Mouse (Mus musculus): ENCODE data around the gene Pbx4. TPM values are rescaled to one million over a fixed set of nuclear protein-coding genes. Genes with fewer than 3 reads are reported as not detected.

The Pbx4 gene
- total RNA-seq, 2 experiments from 2014 or later, result 24.3 to 25.0 TPM

DNA sequence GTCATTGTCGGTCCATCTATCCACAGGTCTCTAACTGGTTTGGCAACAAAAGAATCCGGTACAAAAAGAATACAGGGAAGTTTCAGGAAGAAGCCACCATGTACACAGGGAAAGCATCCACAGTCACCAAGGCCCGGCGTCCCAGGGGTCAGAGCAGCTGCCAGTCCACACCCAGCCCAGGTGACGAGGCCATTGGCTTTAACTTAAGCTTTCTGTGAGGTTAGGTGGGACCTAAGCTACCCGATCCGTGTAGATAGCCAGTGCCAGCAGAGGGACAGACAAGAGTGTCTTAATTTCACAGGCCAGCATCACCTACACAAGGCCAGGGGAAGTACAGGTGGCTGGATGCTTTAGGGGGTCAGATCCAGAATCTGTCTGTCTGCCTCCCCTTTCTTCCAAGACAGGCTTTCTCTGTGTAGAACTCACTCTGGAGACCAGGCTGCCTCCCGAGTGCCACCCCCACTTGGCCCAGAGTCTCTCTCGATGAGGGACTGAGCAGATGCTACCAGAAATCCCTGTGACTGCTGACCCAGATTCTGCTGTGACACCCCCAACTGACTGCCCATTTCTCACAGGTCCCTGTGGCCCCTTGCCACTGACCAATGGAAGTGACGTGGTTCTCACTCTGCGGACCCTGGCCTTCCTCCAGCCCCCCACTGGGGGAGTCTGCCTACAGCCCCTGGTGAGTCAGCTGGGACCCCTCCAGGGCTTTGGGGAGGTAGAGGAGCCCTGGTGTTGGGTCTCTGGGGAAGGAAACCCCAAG is 37.9 kb downstream of the Pbx4 start:
- intact Hi-C loops (cut with DNase I), result no loop called here
- no peak for DNase-seq

DNA sequence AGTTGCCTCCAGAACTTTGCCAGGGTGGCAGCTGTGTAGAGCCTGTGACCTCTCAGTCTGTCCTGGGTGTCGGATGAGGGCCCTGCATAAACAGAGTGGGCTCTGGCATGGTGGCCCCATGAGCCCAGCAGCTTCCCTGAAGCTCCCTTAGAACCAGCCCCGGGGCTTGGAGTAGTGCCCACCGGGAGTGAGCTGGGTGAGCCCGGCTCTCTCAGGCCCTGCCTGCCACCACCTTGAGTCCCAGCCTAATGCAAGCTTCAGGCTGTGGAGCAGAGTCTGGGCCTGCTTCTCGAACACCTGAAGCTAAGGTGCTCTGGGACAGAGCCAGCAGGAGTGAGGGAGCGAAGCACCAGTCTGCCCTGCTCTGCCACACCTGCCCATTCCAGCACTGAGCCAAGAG is 38.6 kb downstream of the Pbx4 start:
- DNase-seq, result no peak
- intact Hi-C loops (cut with DNase I), result no loop called here

DNA sequence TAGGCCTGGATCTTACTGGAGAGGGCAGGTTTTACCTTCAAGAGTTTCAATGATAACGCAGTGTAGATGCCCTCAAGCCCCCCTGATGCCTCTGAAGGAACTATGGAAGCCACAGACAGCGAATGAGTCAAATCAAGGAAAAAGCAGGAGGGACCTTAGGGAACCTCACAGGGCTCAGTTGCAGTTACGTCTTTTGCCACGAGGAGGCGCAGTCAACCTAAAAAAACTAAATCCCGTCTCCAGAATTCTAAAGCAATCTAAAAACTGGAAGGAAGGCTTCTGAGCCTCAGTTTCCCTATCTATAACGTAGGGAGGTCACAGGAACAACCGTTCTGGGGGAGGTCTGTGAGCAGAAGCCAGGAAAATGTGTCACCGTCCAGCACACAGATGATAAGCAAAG is 41.9 kb downstream of the Pbx4 start:
- DNase-seq, result peak; percentile 58
- intact Hi-C loops (cut with DNase I), result no loop called here

DNA sequence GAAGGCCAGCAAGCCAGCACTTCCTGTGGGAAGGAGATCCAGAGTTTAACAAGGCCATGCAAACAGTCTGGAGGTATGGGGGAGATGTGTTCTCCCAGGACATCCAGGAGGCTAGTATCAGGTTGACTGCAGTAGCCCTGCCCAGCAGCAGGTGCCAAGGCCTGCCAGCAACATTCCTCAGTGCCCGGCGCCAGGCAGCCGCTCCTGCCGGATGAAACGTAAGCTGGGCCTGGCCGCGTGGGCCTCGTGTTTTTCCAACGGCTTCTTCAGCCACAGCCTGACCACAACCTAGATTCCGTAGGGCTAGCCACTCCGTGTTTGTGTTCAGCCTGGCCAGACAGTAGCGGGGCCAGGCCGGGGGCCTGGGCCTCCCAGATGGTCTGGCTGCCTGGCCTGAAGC is 42.4 kb downstream of the Pbx4 start:
- no peak for DNase-seq
- intact Hi-C loops (cut with DNase I), result no loop called here

DNA sequence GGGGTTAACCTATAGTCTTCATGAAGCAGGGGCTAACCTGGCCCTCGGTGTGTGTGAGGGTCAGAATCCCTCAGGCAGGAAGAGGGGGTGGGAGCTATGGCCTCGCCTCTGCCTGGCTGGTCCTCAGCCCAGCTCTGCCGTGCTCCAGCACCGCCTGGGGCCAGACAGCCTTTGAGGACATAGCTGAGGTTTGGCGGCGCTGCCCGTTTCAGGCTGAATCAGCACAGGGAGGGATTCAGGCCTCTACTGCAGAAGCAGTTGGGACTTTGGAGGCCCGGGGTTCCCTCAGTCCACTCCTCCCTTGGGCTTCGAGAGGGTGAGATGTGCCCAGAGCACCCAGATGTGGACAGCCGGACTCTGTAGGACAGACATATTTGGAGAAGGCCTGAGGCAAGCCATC is 43.8 kb downstream of the Pbx4 start:
- no peak for DNase-seq
- intact Hi-C loops (cut with DNase I), result no loop called here

DNA sequence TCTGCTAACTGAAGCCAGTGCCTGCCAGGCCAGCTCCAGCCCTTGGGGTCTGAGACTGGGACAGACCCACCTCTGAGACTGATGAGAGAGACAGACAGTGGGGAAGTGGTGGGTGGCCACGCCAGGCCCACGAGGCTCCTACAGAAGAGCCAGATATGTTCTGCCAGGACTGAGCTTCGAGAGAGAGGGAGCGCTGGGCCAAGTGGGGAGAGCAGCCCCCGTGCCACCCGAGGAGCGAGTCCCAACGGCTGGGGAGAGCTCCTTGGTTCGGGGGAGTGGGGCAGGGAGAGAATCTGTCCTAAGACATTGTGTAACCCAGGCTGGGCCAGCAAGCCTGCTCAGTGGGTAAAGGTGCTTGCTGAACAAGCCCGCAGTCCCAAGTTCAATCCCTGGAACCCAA is 44.7 kb downstream of the Pbx4 start:
- no peak for DNase-seq
- intact Hi-C loops (cut with DNase I), result no loop called here

DNA sequence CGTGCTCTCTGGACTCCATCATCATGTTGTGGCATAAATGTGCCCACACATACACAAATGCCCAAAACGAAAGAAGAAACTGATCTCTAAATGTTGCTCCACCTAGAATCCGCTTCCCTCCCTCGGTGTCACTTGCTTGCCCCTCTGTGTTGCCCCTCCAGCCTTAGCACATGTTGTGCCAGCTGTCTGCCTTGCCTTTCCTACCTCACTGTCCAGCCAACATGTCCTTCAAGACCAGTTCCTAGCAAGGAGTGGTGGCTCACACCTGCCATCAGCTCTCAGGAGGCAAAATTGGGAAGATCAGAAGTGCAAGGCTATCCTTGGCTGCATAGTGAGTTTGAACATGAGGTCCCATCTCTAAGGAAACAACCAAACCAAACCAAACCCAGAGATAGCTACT is 45.1 kb downstream of the Pbx4 start:
- intact Hi-C loops (cut with DNase I), result no loop called here
- no peak for DNase-seq

DNA sequence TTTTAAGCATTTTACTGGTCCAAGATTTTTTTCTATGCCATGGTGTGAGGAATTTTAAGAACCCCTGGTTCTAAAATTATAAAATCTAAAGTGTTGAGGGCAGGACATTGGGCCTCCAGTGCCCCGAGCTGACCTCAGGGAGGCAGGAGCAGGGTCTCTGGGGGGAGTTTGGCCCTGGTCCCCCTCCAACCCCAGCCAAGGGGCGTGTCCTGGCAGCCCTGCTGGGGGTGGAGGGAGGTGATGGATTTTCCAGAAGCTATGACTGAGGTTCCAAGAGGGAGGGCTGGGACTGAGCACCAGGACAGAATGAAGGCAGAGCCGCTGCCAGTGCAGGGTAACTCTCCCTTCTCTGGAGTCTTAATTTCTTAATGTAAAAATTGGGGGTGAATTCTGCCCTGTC is 45.7 kb downstream of the Pbx4 start:
- intact Hi-C loops (cut with DNase I), result no loop called here

DNA sequence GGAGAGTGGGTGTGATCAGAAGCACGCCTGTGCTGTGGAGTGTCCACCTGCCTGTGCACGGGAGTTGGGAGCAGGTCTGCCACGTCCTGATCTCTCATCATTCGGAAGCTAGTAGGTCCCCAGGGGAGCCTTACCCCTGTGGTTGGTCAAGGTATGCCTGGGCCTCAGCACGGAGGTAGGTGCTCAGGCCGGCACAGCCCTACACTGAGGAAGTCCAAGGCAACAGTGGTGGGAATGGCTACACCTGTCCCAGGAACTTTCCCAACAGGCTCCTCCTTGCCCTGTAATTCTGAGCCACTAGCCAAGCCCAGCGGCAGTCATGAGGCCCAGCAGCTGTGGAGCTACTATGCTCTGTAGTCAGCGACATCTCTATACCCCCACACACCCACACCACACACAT is 47.4 kb downstream of the Pbx4 start:
- no peak for DNase-seq
- intact Hi-C loops (cut with DNase I), result no loop called here

More for the DNA sequence above, 45.7 kb downstream of the Pbx4 start:
- DNase-seq, result no peak

DNA sequence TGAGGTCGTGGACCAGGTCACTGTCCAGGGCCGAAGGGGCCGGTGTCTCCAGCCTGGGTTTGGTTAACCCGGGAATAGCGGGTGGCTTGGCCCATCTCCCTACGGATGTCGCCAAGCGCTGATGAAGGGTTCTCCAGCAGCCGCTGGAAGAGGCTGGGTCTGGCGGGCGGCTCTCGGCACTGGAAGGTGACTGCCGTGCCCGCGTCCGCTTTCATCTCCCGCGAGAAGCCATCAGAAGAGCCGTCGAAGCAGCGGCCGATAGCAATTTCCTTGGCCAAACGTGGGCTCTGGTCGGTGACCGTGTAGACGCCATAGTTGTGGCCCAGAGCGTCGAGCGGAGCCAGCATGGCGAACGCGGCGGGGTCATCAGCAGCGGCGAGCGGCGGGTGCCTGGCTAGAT is 48.5 kb downstream of the Pbx4 start:
- DNase-seq, result no peak
- intact Hi-C loops (cut with DNase I), result no loop called here

DNA sequence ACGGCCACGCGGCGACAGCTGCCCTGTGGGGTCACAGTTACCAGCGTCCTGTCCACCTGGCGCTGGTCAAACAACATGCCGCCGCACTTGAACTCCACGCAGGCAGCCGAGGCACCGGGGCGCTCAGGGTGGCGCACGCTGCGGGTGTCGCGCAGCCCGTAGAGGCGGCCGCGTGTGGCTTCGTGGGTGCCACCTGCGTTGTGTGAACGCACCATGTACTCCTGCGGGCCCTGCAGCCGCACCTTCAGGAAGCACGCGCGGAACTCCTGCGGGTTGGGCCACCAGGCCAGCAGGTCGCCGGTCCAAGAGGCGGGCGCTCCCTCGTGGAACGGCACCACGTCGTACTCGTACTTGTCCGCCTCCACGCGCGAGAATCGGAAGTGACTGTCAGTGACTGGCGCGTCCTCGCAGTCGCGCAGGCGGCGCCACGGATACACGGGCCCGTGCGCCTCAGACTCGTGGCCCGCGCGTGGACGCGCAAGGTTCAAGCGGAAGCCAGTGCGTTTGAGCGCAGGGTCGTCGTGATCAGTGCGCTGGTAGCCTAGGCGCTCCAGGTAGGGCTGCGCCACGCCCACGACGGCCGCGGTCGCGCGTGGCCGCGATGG is 49.1 kb downstream of the Pbx4 start:
- no peak for DNase-seq
- intact Hi-C loops (cut with DNase I), result no loop called here

DNA sequence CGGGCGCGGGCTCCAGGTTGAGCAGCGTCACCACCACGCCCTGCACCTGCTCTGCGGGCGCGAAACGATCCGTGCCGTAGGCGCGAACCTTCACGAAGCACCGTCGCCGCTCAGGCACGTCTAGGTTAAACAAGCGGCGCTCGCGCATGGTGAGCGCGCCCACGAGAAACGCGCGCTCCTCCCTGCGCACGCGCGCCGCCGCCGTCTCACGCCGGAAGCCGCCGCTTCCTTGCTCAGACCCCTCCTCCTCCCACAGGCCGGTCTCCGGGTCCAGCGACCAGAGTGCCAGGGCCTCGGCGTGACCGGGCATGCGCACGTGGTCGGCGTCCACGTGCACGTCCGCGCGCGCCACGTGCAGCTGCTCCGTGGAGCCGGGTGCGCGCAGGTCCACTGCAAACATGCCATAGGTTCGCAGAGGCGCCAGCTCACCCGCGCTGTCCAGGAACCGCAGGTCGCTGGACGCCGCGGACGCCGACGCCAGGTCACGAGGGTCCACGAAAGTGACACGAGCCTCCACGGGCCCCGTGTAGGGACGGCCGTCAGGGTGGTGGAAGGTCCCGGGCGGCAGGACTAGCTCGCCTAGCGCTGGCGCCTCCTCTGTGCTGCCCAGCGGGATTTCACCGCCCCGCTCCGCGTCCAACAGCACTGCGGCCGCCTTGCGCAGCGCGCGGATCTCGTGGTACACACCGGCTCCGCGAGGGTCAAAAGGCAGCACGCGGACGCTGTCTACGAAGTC is 49.9 kb downstream of the Pbx4 start:
- peak; percentile 87 for DNase-seq

DNA sequence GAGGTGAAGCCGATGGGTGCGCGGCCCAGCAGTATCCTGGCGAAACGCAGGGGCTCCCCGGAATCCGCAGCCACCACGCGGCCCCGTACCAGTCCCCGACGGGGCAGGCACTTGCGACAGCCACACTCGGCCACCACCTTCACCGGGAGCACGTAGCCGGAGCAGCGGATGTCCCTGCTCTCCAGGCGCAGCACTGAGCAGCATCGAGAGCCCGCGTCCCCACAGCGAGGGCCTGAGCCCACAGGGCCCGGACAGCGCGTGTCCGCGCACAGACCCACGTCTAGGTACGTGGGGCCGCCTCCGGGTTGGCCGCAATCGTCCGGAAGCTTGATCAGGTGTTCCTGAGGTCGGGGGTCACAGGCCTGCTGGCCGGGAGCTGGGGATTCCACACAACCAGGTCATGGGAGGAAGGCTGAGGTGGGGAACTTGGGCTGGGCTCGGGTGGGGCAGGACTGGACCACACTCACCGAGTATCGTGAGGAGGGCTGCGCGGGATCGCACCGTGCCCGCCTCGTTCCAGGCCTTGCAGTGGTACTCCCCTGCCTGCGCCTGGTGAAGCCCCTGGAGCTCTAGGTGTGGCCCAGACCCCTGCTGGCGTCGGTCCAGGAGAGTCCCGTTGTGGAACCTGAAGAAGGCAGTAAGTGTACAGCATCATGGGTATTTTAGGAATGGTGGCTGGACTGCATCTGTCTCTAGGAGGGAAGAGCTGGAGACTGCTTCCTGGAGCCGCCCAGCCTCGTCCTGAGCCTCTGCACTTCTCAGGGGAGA is 50.7 kb downstream of the Pbx4 start:
- no peak for DNase-seq
- intact Hi-C loops (cut with DNase I), result no loop called here

More for the DNA sequence above, 49.9 kb downstream of the Pbx4 start:
- intact Hi-C loops (cut with DNase I), result no loop called here

DNA sequence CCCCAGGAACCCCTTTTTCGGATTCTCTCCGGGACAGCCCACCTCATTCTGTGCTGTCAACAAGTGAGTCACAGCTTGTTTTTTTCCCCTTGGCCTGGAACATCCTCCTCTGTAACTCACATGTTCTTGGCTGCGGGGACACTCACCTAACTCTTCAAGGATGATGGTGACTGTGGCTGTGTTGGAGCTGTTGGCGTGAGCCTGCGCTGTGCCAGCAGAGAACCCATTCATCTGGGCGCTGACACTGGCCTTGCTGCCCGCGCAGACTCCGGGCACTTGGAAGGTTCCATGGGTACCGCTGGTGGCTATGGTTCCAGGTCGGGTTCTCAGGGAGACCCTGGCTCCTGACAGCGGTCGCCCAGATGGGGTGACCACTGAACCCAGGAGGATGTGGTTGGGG is 51.9 kb downstream of the Pbx4 start:
- intact Hi-C loops (cut with DNase I), result no loop called here
- no peak for DNase-seq

DNA sequence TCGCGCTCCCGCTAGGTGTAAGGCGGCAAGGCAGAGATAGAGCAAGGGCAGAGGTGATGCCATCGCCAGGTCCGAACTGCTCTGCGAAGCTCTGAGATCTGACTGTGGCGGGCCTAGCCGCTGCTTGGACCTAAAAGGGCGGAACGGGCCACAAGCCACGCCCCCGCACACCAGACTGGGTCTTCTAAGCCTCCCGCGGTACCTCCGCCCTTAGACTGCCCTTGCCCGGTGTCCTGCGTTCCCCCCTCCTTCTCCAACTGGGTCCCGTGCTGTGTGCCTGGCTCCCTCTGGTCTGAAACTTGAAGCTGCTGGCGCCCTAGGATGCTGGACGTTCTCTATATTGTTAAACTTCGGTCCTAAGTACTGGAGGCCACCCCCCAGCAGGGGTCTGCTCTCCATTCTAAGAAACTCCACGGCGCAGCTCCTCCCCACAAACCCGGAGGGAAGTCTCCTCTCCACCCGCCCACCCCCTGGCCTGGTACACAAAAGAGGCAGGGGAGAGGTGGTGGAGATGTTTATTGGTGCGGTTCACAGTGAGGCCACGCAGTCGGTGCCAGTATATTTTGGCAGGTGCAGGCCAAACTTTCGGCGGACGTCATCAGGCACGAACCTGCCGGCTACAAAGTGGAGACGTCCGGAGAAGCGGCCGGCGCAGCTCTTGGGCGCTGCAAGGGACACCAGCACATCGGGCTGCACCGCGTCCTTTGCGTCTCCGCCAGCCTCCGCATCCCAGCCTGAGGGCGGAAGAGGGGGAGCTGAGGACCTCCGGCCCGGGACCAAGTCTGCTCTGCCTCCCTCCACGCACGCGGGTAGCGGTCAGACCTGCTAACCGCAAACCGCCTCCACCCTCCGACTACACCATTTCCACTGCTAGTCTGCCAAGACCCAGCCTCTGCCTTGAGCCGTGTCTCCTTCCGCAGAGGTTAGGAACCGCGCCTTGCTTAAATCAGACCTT is 55.3 kb downstream of the Pbx4 start, which contains the start of gene Cilp2:
Gene Cilp2, minus strand, starts transcription at position 399 of the 955 bp plus-strand sequence.
- no peak for DNase-seq
- intact Hi-C loops (cut with DNase I), result no loop called here

DNA sequence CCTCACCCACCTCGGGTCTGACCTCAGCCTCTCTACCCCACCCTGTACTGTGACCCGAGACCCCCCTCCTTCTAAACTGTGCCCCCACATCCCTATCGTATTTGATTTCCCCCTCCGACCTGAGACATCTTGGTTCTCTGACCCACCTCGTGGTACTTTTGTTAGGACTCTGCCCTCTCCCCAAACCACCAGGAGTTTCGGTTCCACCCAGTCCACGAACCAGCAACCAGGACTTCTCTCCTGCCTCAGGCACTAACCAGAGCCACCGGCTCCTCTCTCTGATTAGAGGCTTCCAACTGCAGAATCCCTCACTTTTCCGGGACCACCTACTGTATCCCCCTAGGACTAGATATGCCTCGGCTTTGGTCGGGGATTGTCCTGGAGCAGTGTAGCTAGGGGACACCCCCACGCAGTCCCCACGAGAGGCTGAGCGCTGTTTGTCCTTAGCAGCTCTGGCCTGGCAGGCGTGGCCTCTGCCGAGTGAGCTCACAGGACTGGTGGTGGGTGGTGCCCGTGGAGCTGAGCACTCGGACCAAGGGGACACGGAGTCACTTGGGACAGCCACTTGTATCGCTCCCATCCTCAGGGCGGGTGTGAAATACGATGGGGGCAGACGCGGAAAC is 56.1 kb downstream of the Pbx4 start:
- no peak for DNase-seq
- intact Hi-C loops (cut with DNase I), result no loop called here

DNA sequence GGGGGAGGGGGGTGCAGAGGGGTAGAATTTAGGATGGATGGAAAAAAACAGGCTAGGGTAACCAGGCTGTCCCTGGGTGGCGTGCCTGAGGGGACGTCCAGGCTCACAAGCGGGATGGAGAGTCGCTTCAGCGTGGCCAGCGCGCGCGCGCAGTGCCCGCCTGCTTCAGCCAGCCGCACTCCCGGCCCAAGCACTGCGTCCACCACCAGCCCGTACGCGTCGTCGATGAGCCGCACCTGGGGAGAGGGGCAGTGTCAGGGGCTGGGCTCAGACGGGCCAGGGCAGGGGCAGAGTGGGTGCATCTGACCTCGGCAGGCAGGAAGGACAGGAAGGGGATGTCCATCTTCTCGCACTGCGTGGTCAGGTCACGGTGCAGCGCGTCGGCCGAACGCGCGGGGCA is 56.6 kb downstream of the Pbx4 start:
- no peak for DNase-seq
- intact Hi-C loops (cut with DNase I), result no loop called here

DNA sequence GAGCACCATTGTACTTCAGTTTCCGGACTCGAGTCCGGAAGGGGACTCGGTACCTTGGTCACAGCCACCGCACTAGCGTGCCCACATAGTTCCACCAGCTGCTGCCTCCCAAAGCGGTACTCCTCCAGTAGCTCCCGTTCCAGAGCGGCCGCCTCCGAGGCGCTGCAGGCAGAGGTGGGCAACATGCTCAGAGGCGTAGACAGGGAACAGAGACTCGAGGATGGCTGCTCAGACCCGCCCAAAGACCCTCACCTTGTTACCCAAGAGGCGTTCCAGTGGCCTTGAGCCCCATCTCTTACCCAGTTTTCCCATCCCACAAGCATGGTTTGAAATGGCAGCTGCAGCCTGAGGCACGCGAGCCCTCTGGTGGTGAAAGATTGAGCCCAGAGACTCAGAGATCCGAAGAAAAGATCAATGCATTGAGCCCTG is 58.5 kb downstream of the Pbx4 start:
- DNase-seq, result peak; percentile 61
- intact Hi-C loops (cut with DNase I), result no loop called here

DNA sequence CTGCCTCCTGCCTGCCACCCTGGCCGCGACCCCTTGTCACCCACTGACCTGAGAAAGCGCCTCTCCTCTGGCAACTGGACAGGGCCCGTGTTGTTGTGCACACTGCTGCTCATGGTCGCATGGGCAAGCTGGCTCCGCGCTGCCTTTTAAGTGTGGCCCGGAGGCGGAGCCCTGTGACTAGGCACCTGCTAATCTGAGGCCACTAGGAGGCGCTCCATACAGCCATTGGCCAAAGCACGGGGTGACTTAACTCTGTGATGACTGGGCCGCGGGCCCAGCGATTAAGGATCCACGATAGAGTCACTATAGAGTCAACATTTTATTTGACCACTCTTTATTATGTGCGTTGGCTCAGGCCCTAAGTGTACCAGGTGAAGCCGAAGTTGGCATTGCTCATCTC is 61.6 kb downstream of the Pbx4 start:
- intact Hi-C loops (cut with DNase I), result no loop called here
- peak; percentile 79 for DNase-seq

Measured in left cerebral cortex, postnatal 4 days (tissue).